Mouse (Mus musculus) liver, embryonic 15.5 days (tissue): ENCODE data around the gene Coa3. TPM values are rescaled to one million over a fixed set of nuclear protein-coding genes. Genes with fewer than 3 reads are reported as not detected.
A peak's percentile ranks its signal among the peaks of the same experiment; 100 is the strongest.
"Not testable (repeated sequence)": the region's sequence is repeated elsewhere in the genome, so short reads cannot be mapped to it uniquely, and the experiment has no call there.

Source experiments
- ATAC-seq: fragments of 200-750 bp; cut with Nextera tagmentation; 2 replicates; pipeline ENCODE4 v1.8.0; 2017; ENCODE audit warnings: moderate number of reproducible peaks, mild to moderate bottlenecking, moderate library complexity; ENCODE audit not compliant: insufficient read depth
- H3K27ac ChIP-seq: fragments of 300-500 bp; sonication (generic); replicated peaks from 2 replicates; pipeline ENCODE4 v1.5.1; 2015; ENCODE audit warnings: mild to moderate bottlenecking, inconsistent platforms
- H3K27me3 ChIP-seq: fragments of 300-500 bp; sonication (generic); 2 replicates; pipeline ENCODE4 v1.6.1; 2015; ENCODE audit warnings: mild to moderate bottlenecking, inconsistent platforms
- H3K36me3 ChIP-seq: fragments of 300-500 bp; sonication (generic); replicated peaks from 2 replicates; pipeline ENCODE4 v1.6.1; 2015; ENCODE audit warnings: moderate library complexity, mild to moderate bottlenecking, inconsistent platforms
- H3K4me1 ChIP-seq: fragments of 300-500 bp; sonication (generic); replicated peaks from 2 replicates; pipeline ENCODE4 v1.6.1; 2015; ENCODE audit warnings: inconsistent platforms
- H3K4me2 ChIP-seq: fragments of 300-500 bp; sonication (generic); 2 replicates; pipeline ENCODE4 v1.6.1; 2015; ENCODE audit warnings: moderate library complexity, mild to moderate bottlenecking, inconsistent platforms
- H3K4me3 ChIP-seq: fragments of 300-500 bp; sonication (generic); replicated peaks from 2 replicates; pipeline ENCODE4 v1.5.1; 2015; ENCODE audit warnings: mild to moderate bottlenecking, inconsistent platforms
- H3K9ac ChIP-seq: fragments of 300-500 bp; sonication (generic); 2 replicates; pipeline ENCODE4 v1.6.1; 2015; ENCODE audit warnings: moderate library complexity, mild to moderate bottlenecking, inconsistent platforms
- H3K9me3 ChIP-seq: fragments of 300-500 bp; sonication (generic); replicated peaks from 2 replicates; pipeline ENCODE4 v1.6.1; 2016; ENCODE audit warnings: inconsistent platforms
- WGBS: fragments of 180-500 bp; shearing (Covaris S2); methylation state at CpG from one replicate; pipeline ENCODE4 v1.1.7; 2015; ENCODE audit warnings: mixed read lengths; ENCODE audit not compliant: insufficient replicate concordance; 5-methylcytosine and 5-hydroxymethylcytosine counted together
- polyA plus RNA-seq: library from polyadenylated mRNA; unstranded; fragments of >200 nt; fragmentation: Nextera tagmentation; extraction: Ambion mirVana; gene quantifications from 2 replicates; pipeline ENCODE4 v1.2.1, GENCODE M21; 2015

The Coa3 gene
- polyA plus RNA-seq = 80.5 and 87.1 TPM in 2 replicates

DNA sequence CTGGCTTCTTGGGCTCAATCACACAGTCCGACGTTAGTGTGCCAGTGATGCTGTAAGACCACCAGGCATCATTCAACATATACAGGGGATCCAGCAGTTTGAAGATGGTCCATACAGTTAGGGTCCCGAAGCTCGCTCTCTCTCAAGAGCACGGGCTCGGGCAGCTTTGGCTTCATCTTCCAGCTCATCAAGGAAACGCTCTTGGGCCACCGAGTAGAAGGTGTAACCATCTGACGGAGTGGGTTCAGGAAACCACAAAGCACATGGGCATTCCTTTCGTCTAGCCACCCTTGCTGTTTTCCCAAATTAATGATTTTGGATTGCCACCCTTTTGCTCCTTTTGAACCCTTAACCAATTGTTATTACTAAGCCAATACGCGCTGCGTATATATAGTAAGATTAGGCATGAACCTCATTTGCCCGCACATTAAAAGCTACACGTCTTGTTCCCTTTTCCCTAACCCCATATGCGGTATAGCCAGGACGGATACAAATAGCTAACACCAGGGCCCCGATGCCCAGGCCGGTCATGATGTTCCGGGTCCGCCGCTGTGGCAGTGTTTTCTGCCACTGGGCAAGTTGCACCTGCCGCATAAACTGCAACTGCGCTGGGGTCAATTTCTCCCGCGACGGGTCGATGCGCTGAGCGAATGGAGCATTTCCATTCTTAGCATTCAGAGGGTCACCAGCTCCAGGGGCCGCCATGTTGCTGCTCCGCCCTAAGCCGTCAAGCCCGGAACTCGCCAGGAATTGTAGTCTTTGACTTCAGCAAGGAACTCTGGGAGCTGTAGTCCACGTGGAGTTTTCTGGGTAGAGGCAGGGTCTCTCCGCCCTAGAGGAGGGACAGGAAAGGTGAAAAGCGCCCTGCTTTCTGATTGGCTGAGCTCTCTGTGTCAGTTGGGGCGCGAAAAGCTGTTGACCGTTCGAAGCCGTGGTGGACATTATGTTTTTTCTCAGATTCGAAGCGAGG is at the start of gene Coa3, which contains the start of gene Cntd1:
Gene Coa3, minus strand, starts transcription at position 892 of the 970 bp plus-strand sequence.
Gene Cntd1, plus strand, starts transcription at position 790 of the 970 bp plus-strand sequence.
- H3K9ac ChIP-seq = peak within 1 kb of the TSS; percentile 70
- no peaks in the 10 kb centered on the region for H3K9me3 ChIP-seq
- peak within 1 kb of the TSS; percentile 69 for H3K27ac ChIP-seq
- H3K4me2 ChIP-seq = peak within 1 kb of the TSS; percentile 83
- 0 out of 2 replicates have a peak, but pooled peaks cover 4% of the 10 kb centered on the region for H3K27me3 ChIP-seq
- peak within 1 kb of the TSS; percentile 72 for H3K4me3 ChIP-seq
- WGBS = 2% methylated on average over 45 of the region's 45 CpGs
- peaks cover 16% of the 10 kb centered on the region for H3K36me3 ChIP-seq
- peak; percentile 89 for ATAC-seq
- H3K4me1 ChIP-seq = peaks cover 38% of the 10 kb centered on the region

DNA sequence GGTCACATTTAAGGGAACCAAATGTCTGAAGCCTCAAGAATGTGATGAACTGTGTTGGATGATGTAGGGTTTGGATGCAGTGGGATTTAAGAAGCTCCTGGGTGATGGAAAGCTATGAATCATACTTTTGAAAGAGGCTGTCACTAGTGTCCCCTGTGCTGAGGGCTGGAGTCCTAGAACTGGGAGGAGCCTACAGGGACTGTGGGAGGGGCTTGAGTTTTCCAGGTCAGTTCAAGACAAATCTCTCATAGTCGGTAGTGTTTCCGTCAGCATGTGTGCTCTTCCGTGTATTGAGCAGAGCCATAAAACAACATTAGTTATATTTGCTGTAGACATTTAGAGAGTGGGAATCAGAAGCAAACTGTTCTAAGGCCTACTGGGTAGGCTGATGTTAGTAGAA is 48.4 kb upstream of the Coa3 start:
- Histone ChIP-seq H3K4me1 (no peaks in the 10 kb centered on the region; the same call in 1 of the 2 replicates), H3K9me3 (no peaks in the 10 kb centered on the region), H3K4me3 (no peak overlapping the region), H3K27ac (no peak overlapping the region), H3K4me2 (no peak overlapping the region), H3K27me3 (no peaks in the 10 kb centered on the region), H3K36me3 (peaks cover 51% of the 10 kb centered on the region), H3K9ac (no peak overlapping the region)
- 50% methylated on average over 3 of the region's 3 CpGs for WGBS
- ATAC-seq = no peak

- Histone ChIP-seq H3K4me2 (no peak overlapping the region), H3K4me3 (no peak overlapping the region), H3K36me3 (peaks cover 62% of the 10 kb centered on the region), H3K27ac (no peak overlapping the region), H3K27me3 (no peaks in the 10 kb centered on the region), H3K4me1 (no peaks in the 10 kb centered on the region; the same call in 1 of the 2 replicates), H3K9ac (no peak overlapping the region), H3K9me3 (no peaks in the 10 kb centered on the region)
- 81% methylated on average over 11 of the region's 11 CpGs for WGBS
- no peak for ATAC-seq
Observed at GRCm38 (mm10) chr11:101326147-101326546, 47.2 kb upstream of the Coa3 start.

GRCm38 (mm10) chr11:101325201-101325600 is 46.3 kb upstream of the Coa3 start:
- WGBS = 87% methylated on average over 11 of the region's 11 CpGs
- not testable (repeated sequence) for H3K4me3 ChIP-seq, H3K9me3 ChIP-seq, H3K9ac ChIP-seq, H3K4me1 ChIP-seq, ATAC-seq, H3K4me2 ChIP-seq, H3K27me3 ChIP-seq, H3K27ac ChIP-seq
- peaks cover 72% of the 10 kb centered on the region for H3K36me3 ChIP-seq

GRCm38 (mm10) chr11:101324763-101325162 is 45.8 kb upstream of the Coa3 start, which contains the start of gene Aoc2:
TSS of gene Aoc2 (plus strand) at chr11:101325063.
- Histone ChIP-seq H3K9ac (no peak within 1 kb of the TSS), H3K4me1 (peaks cover 3% of the 10 kb centered on the region; the same call in 1 of the 2 replicates), H3K4me2 (no peak within 1 kb of the TSS), H3K27me3 (no peaks in the 10 kb centered on the region), H3K36me3 (peaks cover 76% of the 10 kb centered on the region), H3K4me3 (no peak within 1 kb of the TSS), H3K27ac (no peak within 1 kb of the TSS), H3K9me3 (no peaks in the 10 kb centered on the region)
- WGBS = 81% methylated on average over 5 of the region's 5 CpGs
- ATAC-seq = no peak

DNA sequence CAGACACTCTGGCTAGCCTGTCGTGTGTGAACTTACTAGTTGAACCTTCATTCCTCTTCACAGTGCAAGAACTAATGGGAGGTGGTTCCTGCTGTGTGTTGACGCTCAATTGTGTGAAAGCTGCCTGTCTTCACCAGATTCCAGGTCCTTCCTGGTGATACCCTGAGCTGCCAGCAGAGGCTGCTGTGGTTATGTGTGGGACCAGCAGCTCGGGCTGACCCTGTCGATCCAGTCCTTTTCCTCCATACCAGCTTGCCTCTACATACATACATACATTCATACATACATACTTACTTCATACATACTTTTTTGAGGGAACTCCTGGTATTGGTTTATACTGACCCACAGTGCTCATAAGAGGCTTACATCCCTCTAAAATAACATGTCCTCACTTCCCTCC is 44.7 kb upstream of the Coa3 start:
- H3K4me3 ChIP-seq = no peak overlapping the region
- H3K9me3 ChIP-seq = no peaks in the 10 kb centered on the region
- H3K36me3 ChIP-seq = peaks cover 88% of the 10 kb centered on the region
- no peak overlapping the region for H3K9ac ChIP-seq
- no peak overlapping the region for H3K4me2 ChIP-seq
- H3K27me3 ChIP-seq = no peaks in the 10 kb centered on the region
- H3K4me1 ChIP-seq = peaks cover 13% of the 10 kb centered on the region
- 29% methylated on average over 4 of the region's 4 CpGs for WGBS
- ATAC-seq = peak; percentile 29; the same call in 1 of the 2 replicates
- no peak overlapping the region for H3K27ac ChIP-seq

DNA sequence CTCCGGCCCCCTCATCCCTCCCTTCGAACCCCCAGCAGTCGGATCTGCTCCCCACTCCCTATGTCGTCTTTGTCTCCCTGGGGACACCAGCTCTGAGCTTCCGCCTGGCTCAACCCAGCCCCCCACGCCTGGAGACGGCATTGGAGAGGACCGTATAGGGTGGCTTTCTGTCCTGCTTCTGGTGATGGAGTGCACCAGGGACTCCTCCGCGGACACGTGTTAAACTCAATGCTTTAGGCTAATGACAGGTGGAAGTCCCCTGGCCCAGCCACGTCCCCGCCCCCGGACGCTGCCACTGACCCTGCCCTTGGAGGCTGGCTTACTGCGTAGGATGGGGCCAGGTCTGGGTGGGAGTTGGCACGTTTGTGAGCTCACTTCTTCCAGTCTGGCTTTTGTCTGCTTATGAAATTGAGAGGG is 37.6 kb upstream of the Coa3 start:
- no peaks in the 10 kb centered on the region for H3K9me3 ChIP-seq
- H3K4me2 ChIP-seq = peak overlapping the region; percentile 87
- H3K36me3 ChIP-seq = peaks cover 41% of the 10 kb centered on the region
- H3K4me3 ChIP-seq = peak overlapping the region; percentile 91
- H3K27me3 ChIP-seq = no peaks in the 10 kb centered on the region
- peaks cover 58% of the 10 kb centered on the region for H3K4me1 ChIP-seq
- ATAC-seq = peak; percentile 61
- WGBS = under 1% methylated on average over 17 of the region's 17 CpGs
- peak overlapping the region; percentile 97 for H3K9ac ChIP-seq
- H3K27ac ChIP-seq = peak overlapping the region; percentile 99

GRCm38 (mm10) chr11:101315665-101316500 is 37.0 kb upstream of the Coa3 start, which contains the start of gene Psme3:
TSS of gene Psme3 (plus strand) at chr11:101316213.
- no peaks in the 10 kb centered on the region for H3K27me3 ChIP-seq
- H3K9ac ChIP-seq = peak within 1 kb of the TSS; percentile 97
- peak within 1 kb of the TSS; percentile 87 for H3K4me2 ChIP-seq
- peak; percentile 90 for ATAC-seq
- peak within 1 kb of the TSS; percentile 99 for H3K27ac ChIP-seq
- under 1% methylated on average over 62 of the region's 62 CpGs for WGBS
- no peaks in the 10 kb centered on the region for H3K9me3 ChIP-seq
- peaks cover 56% of the 10 kb centered on the region for H3K4me1 ChIP-seq
- H3K36me3 ChIP-seq = peaks cover 35% of the 10 kb centered on the region
- H3K4me3 ChIP-seq = peak within 1 kb of the TSS; percentile 91

DNA sequence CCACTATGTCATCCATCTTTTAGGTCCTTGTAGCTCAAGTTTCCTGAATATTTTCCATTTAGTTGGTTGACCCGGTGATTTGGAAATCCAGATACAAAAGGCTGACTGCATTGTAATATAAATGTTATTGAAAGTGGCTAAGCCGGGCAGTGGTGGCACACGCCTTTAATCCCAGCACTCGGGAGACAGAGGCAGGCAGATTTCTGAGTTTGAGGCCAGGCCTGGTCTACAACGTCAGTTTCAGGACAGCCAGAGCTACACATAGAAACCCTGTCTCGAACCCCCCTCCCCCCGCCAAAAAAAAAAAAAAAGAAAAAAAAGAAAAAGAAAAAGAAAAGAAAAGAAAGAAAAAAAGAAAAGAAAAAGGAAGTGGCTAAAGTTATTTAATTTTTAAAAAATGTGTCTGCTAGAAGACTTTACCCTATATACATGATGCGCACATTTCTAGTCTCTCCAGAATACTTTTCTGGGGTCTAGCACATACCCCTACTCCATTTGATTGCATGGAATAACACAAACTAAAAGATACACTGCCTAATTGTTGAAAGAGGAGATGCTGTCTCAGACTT is 36.3 kb upstream of the Coa3 start:
- peak overlapping the region; percentile 97 for H3K9ac ChIP-seq
- peaks cover 27% of the 10 kb centered on the region for H3K36me3 ChIP-seq
- H3K9me3 ChIP-seq = no peaks in the 10 kb centered on the region
- peak overlapping the region; percentile 99 for H3K27ac ChIP-seq
- peak overlapping the region; percentile 91 for H3K4me3 ChIP-seq
- H3K4me1 ChIP-seq = peaks cover 54% of the 10 kb centered on the region
- 59% methylated on average over 8 of the region's 8 CpGs for WGBS
- ATAC-seq = no peak
- H3K27me3 ChIP-seq = no peaks in the 10 kb centered on the region
- peak overlapping the region; percentile 87 for H3K4me2 ChIP-seq

- H3K4me1 ChIP-seq = peaks cover 54% of the 10 kb centered on the region
- H3K9me3 ChIP-seq = no peaks in the 10 kb centered on the region
- H3K27ac ChIP-seq = peak overlapping the region; percentile 99
- H3K27me3 ChIP-seq = no peaks in the 10 kb centered on the region
- H3K36me3 ChIP-seq = peaks cover 21% of the 10 kb centered on the region
- 84% methylated on average over 1 of the region's 1 CpGs for WGBS
- H3K4me2 ChIP-seq = peak overlapping the region; percentile 87
- H3K4me3 ChIP-seq = no peak overlapping the region
- no peak for ATAC-seq
- H3K9ac ChIP-seq = peak overlapping the region; percentile 28; the same call in 1 of the 2 replicates
Observed at GRCm38 (mm10) chr11:101314567-101314966, 35.7 kb upstream of the Coa3 start.
